Mouse (Mus musculus) myocyte (in vitro differentiated cells): ENCODE measurements at regions not wholly inside any gene's neighbourhood (a gene's known extent, or its start where the extent isn't known, plus 50 kb on each side); places are given as distances from the start of the nearest gene placed in this dataset.

Experiments used
- H3K27me3 ChIP-seq: one replicate; pipeline ENCODE4 v1.6.1; 2011; ENCODE audit not compliant: control insufficient read depth, insufficient read depth, insufficient read length
- H3K36me3 ChIP-seq: one replicate; pipeline ENCODE4 v1.6.1; 2011; ENCODE audit not compliant: control insufficient read depth, insufficient read depth
- H3K4me2 ChIP-seq: one replicate; pipeline ENCODE4 v1.6.1; 2011; ENCODE audit warnings: low read depth, control low read depth
- H3K4me3 ChIP-seq: one replicate; pipeline ENCODE4 v1.5.1; 2011; ENCODE audit warnings: mild to moderate bottlenecking, control low read depth, moderate library complexity
- H3K79me2 ChIP-seq: one replicate; pipeline ENCODE4 v1.6.1; 2011; ENCODE audit not compliant: control insufficient read depth, insufficient read depth
- H3ac ChIP-seq: one replicate; pipeline ENCODE4 v1.6.1; 2011; ENCODE audit not compliant: control insufficient read depth, insufficient read length
- CEBPB ChIP-seq: IDR thresholded peaks from 2 replicates; pipeline ENCODE4 v1.6.1; 2011; ENCODE audit warnings: mild to moderate bottlenecking, moderate library complexity; ENCODE audit not compliant: poor library complexity, insufficient read depth, severe bottlenecking
- E2F4 ChIP-seq: IDR thresholded peaks from one replicate; pipeline ENCODE4 v1.6.1; 2011; ENCODE audit warnings: mild to moderate bottlenecking, control low read depth, moderate library complexity; ENCODE audit not compliant: insufficient read depth
- MAX ChIP-seq: IDR thresholded peaks from one replicate; pipeline ENCODE4 v1.6.1; 2011; ENCODE audit warnings: low read depth, mild to moderate bottlenecking, control low read depth
- MYOD1 ChIP-seq, 3 experiments: IDR thresholded peaks; one replicate each; pipeline ENCODE4 v1.6.1; 2011; ENCODE audit warnings: control low read depth in 2 of 3, low read depth in 2 of 3, mild to moderate bottlenecking in 2 of 3, moderate library complexity in 1 of 3; ENCODE audit not compliant: insufficient read length in 2 of 3, control insufficient read depth in 1 of 3
- MYOG ChIP-seq, 3 experiments: IDR thresholded peaks; one replicate each; pipeline ENCODE4 v1.6.1; 2011; ENCODE audit warnings: control low read depth in 2 of 3, low read depth in 2 of 3, mild to moderate bottlenecking in 2 of 3; ENCODE audit not compliant: insufficient read length in 2 of 3, control insufficient read depth in 1 of 3, insufficient read depth in 1 of 3
- POLR2A ChIP-seq: IDR thresholded peaks from one replicate; pipeline ENCODE4 v1.6.1; 2011; ENCODE audit warnings: low read depth, mild to moderate bottlenecking, control low read depth, moderate library complexity; ENCODE audit not compliant: insufficient read length
- POLR2AphosphoS2 ChIP-seq: IDR thresholded peaks from one replicate; pipeline ENCODE4 v1.6.1; 2011; ENCODE audit warnings: low read depth, control low read depth; ENCODE audit not compliant: insufficient read length
- REST ChIP-seq: IDR thresholded peaks from one replicate; pipeline ENCODE4 v1.6.1; 2011; ENCODE audit warnings: mild to moderate bottlenecking, control low read depth, moderate library complexity; ENCODE audit not compliant: insufficient read depth, insufficient read length
- SRF ChIP-seq: IDR thresholded peaks from one replicate; pipeline ENCODE4 v1.6.1; 2011; ENCODE audit warnings: low read depth; ENCODE audit not compliant: control insufficient read depth, insufficient read length
- TCF12 ChIP-seq: IDR thresholded peaks from one replicate; pipeline ENCODE4 v1.6.1; 2011; ENCODE audit warnings: mild to moderate bottlenecking, control low read depth; ENCODE audit not compliant: poor library complexity, insufficient read depth, severe bottlenecking
- TCF3 ChIP-seq: IDR thresholded peaks from one replicate; pipeline ENCODE4 v1.6.1; 2011; ENCODE audit warnings: low read depth, control low read depth; ENCODE audit not compliant: insufficient read length
- USF1 ChIP-seq: IDR thresholded peaks from one replicate; pipeline ENCODE4 v1.6.1; 2011; ENCODE audit warnings: low read depth, mild to moderate bottlenecking, control low read depth, moderate library complexity

GRCm38 (mm10) chr13:107151548-107151947 is 129.6 kb upstream of the Kif2a start:
- TF ChIP-seq TCF3 = no peak
- no peak for TF ChIP-seq E2F4
- TF ChIP-seq SRF = no peak
- no peak for TF ChIP-seq MYOG (IDR thresholded peaks at IDR 0.05; ENCODE audit: control insufficient read depth in 1 of 3, insufficient read depth in 1 of 3, insufficient read length in 2 of 3, low read depth in 2 of 3)
- TF ChIP-seq TCF12 = no peak
- no peak for TF ChIP-seq USF1
- TF ChIP-seq POLR2AphosphoS2 = no peak
- no peak for TF ChIP-seq POLR2A
- TF ChIP-seq REST = no peak
- H3ac ChIP-seq = no peak overlapping the region

GRCm38 (mm10) chr13:107141209-107141608 is 119.3 kb upstream of the Kif2a start:
- H3ac ChIP-seq = no peak overlapping the region
- H3K4me2 ChIP-seq = no peak overlapping the region
- no peaks in the 10 kb centered on the region for H3K79me2 ChIP-seq
- no peak overlapping the region for H3K4me3 ChIP-seq
- H3K36me3 ChIP-seq = no peaks in the 10 kb centered on the region
- no peaks in the 10 kb centered on the region for H3K27me3 ChIP-seq
- TF ChIP-seq POLR2A (no peak), USF1 (no peak), REST (no peak), MYOG (IDR thresholded peaks at IDR 0.05; ENCODE audit: control insufficient read depth in 1 of 3, insufficient read depth in 1 of 3, insufficient read length in 2 of 3, low read depth in 2 of 3) (no peak), E2F4 (no peak), CEBPB (no peak), MAX (no peak), SRF (no peak), TCF12 (no peak), MYOD1 (IDR thresholded peaks at IDR 0.05; ENCODE audit: control insufficient read depth in 1 of 3, insufficient read length in 2 of 3, low read depth in 2 of 3) (no peak), TCF3 (no peak), POLR2AphosphoS2 (no peak)

More at GRCm38 (mm10) chr13:107151548-107151947, 129.6 kb upstream of the Kif2a start:
- no peaks in the 10 kb centered on the region for H3K79me2 ChIP-seq
- H3K4me3 ChIP-seq = no peak overlapping the region
- no peak overlapping the region for H3K4me2 ChIP-seq
- no peaks in the 10 kb centered on the region for H3K27me3 ChIP-seq
- H3K36me3 ChIP-seq = no peaks in the 10 kb centered on the region

- Histone ChIP-seq H3K27me3 (no peaks in the 10 kb centered on the region), H3K4me3 (no peak overlapping the region)
- no peak for TF ChIP-seq MAX
- TF ChIP-seq POLR2A = no peak
- TF ChIP-seq USF1 = no peak
- TF ChIP-seq MYOG (IDR thresholded peaks at IDR 0.05; ENCODE audit: control insufficient read depth in 1 of 3, insufficient read depth in 1 of 3, insufficient read length in 2 of 3, low read depth in 2 of 3) = no peak
- no peak for TF ChIP-seq CEBPB
- TF ChIP-seq TCF12 = no peak
- no peak for TF ChIP-seq REST
- no peak for TF ChIP-seq TCF3
- no peak for TF ChIP-seq POLR2AphosphoS2
- TF ChIP-seq SRF = no peak
- no peak for TF ChIP-seq E2F4
- no peak for TF ChIP-seq MYOD1 (IDR thresholded peaks at IDR 0.05; ENCODE audit: control insufficient read depth in 1 of 3, insufficient read length in 2 of 3, low read depth in 2 of 3)
Observed at GRCm38 (mm10) chr13:107134125-107134524, 112.2 kb upstream of the Kif2a start.

GRCm38 (mm10) chr13:107126636-107127035 is 104.7 kb upstream of the Kif2a start:
- H3K4me2 ChIP-seq = no peak overlapping the region
- H3K79me2 ChIP-seq = no peaks in the 10 kb centered on the region
- no peaks in the 10 kb centered on the region for H3K36me3 ChIP-seq
- H3ac ChIP-seq = no peak overlapping the region
- TF ChIP-seq MAX (no peak), CEBPB (no peak), POLR2A (no peak), TCF12 (no peak), MYOD1 (IDR thresholded peaks at IDR 0.05; ENCODE audit: control insufficient read depth in 1 of 3, insufficient read length in 2 of 3, low read depth in 2 of 3) (no peak), E2F4 (no peak), REST (no peak), MYOG (IDR thresholded peaks at IDR 0.05; ENCODE audit: control insufficient read depth in 1 of 3, insufficient read depth in 1 of 3, insufficient read length in 2 of 3, low read depth in 2 of 3) (no peak), SRF (no peak), POLR2AphosphoS2 (no peak), USF1 (no peak), TCF3 (no peak)
- H3K4me3 ChIP-seq = no peak overlapping the region
- no peaks in the 10 kb centered on the region for H3K27me3 ChIP-seq

More at GRCm38 (mm10) chr13:107134125-107134524, 112.2 kb upstream of the Kif2a start:
- Histone ChIP-seq H3K79me2 (no peaks in the 10 kb centered on the region), H3ac (no peak overlapping the region), H3K36me3 (no peaks in the 10 kb centered on the region), H3K4me2 (no peak overlapping the region)

GRCm38 (mm10) chr13:107124130-107124668 is 102.3 kb upstream of the Kif2a start:
- no peaks in the 10 kb centered on the region for H3K27me3 ChIP-seq
- no peak overlapping the region for H3K4me3 ChIP-seq
- no peaks in the 10 kb centered on the region for H3K36me3 ChIP-seq
- no peak overlapping the region for H3K4me2 ChIP-seq
- no peak overlapping the region for H3ac ChIP-seq
- no peaks in the 10 kb centered on the region for H3K79me2 ChIP-seq
- no peak for TF ChIP-seq POLR2AphosphoS2
- TF ChIP-seq TCF12 = no peak
